Mouse (Mus musculus) bone marrow macrophage, adult 2 months (primary cell): ENCODE results near the gene Tmem104.

Source experiments
- CTCF ChIP-seq: IDR thresholded peaks from 2 replicates; pipeline ENCODE4 v1.5.1; 2012; ENCODE audit warnings: low read depth, mild to moderate bottlenecking, low read length, moderate library complexity
- POLR2A ChIP-seq: IDR thresholded peaks from 2 replicates; pipeline ENCODE4 v1.6.1; 2012; ENCODE audit warnings: mild to moderate bottlenecking, low read depth, low read length, borderline replicate concordance

- TF ChIP-seq CTCF: no peak
- no peak for TF ChIP-seq POLR2A
Observed at GRCm38 (mm10) chr11:115262954-115263353, 75.7 kb downstream of the Tmem104 start.
